Mouse (Mus musculus) olfactory bulb, adult 2 months (tissue): Measurements from ENCODE around the gene Gbp3.

Experiments used
- CTCF ChIP-seq: fragments of 200-500 bp; IDR thresholded peaks from 2 replicates; pipeline ENCODE4 v1.5.1; 2012; ENCODE audit warnings: low read depth, mild to moderate bottlenecking, low read length, moderate library complexity; ENCODE audit not compliant: insufficient read depth
- POLR2A ChIP-seq: fragments of 200-500 bp; IDR thresholded peaks from 2 replicates; pipeline ENCODE4 v1.6.1; 2012; ENCODE audit warnings: mild to moderate bottlenecking, low read depth, low read length, moderate library complexity; ENCODE audit not compliant: insufficient read depth

GRCm38 (mm10) chr3:142530087-142530953 is 29.5 kb upstream of the Gbp3 start, which contains the start of gene Gbp7:
- TF ChIP-seq POLR2A, result no peak
- no peak for TF ChIP-seq CTCF
